Comparison of ENCODE assay signal across 36 mouse cellular contexts in genomic region chr6:97202477-97202876, GRCm38 (mm10). TPM values are rescaled to one million over a fixed set of nuclear protein-coding genes. Genes with fewer than 3 reads are reported as not detected.
"Had no signal": no experiment of that assay in that cellular context is flagged by ENCODE, and none has a peak within 500 bp of the region (broad histone marks: within the 10 kb centered on the region; RNA-seq: fewer than 3 reads in every experiment).

No protein-coding gene starts in this region.

- ATAC-seq: liver, postnatal 0 days; lung, postnatal 0 days; midbrain, embryonic 13.5 days; midbrain, embryonic 15.5 days; midbrain, embryonic 16.5 days had no signal

- H3K9me3 ChIP-seq: limb, embryonic 10.5 days; limb, embryonic 12.5 days; limb, embryonic 13.5 days; limb, embryonic 15.5 days; liver, embryonic 13.5 days; liver, embryonic 15.5 days; lung, embryonic 15.5 days; megakaryocyte, embryonic 14.5 days; midbrain, embryonic 10.5 days; midbrain, embryonic 12.5 days; midbrain, embryonic 13.5 days; midbrain, embryonic 15.5 days; neural tube, embryonic 12.5 days; neural tube, embryonic 13.5 days had no signal

- H3K27me3 ChIP-seq: limb, embryonic 12.5 days; limb, embryonic 13.5 days; limb, embryonic 15.5 days; liver, embryonic 13.5 days; liver, embryonic 15.5 days; lung, embryonic 15.5 days; megakaryocyte, embryonic 14.5 days; midbrain, embryonic 12.5 days; midbrain, embryonic 13.5 days; midbrain, embryonic 15.5 days; neural tube, embryonic 12.5 days; neural tube, embryonic 13.5 days had no signal

- DNase-seq: left cerebral cortex, postnatal 4 days; liver, embryonic 13.5 days; liver, postnatal 0 days; lung, adult 18-20 months; lung, adult 2 months; lung, embryonic 14.5 days; lung, postnatal 10 days; lung, postnatal 14 days; lung, postnatal 36 days; lung, postnatal 4 days; midbrain, embryonic 14.5 days had no signal

- H3K9ac ChIP-seq: limb, embryonic 12.5 days; limb, embryonic 13.5 days; limb, embryonic 15.5 days; liver, embryonic 13.5 days; liver, embryonic 14.5 days; liver, embryonic 15.5 days; liver, postnatal 0 days; lung, embryonic 14.5 days; lung, embryonic 15.5 days; midbrain, embryonic 12.5 days; midbrain, embryonic 13.5 days; midbrain, embryonic 15.5 days; neural tube, embryonic 12.5 days; neural tube, embryonic 13.5 days had no signal

- H3K4me3 ChIP-seq: limb, embryonic 10.5 days; limb, embryonic 12.5 days; limb, embryonic 13.5 days; limb, embryonic 15.5 days; liver, embryonic 13.5 days; liver, embryonic 15.5 days; lung, embryonic 15.5 days; megakaryocyte, embryonic 14.5 days; midbrain, embryonic 10.5 days; midbrain, embryonic 12.5 days; midbrain, embryonic 13.5 days; midbrain, embryonic 15.5 days; neural tube, embryonic 12.5 days; neural tube, embryonic 13.5 days had no signal

- H3K4me2 ChIP-seq: limb, embryonic 12.5 days; limb, embryonic 13.5 days; limb, embryonic 15.5 days; liver, embryonic 11.5 days; liver, embryonic 13.5 days; liver, embryonic 15.5 days; lung, embryonic 14.5 days; lung, embryonic 15.5 days; midbrain, embryonic 11.5 days; midbrain, embryonic 12.5 days; midbrain, embryonic 13.5 days; midbrain, embryonic 15.5 days; neural tube, embryonic 12.5 days; neural tube, embryonic 13.5 days had no signal

- H3K27ac ChIP-seq: limb, embryonic 10.5 days; limb, embryonic 12.5 days; limb, embryonic 13.5 days; limb, embryonic 15.5 days; liver, embryonic 13.5 days; liver, embryonic 14.5 days; liver, embryonic 15.5 days; lung, embryonic 15.5 days; macrophage; midbrain, embryonic 10.5 days; midbrain, embryonic 12.5 days; midbrain, embryonic 13.5 days; midbrain, embryonic 15.5 days; neural tube, embryonic 12.5 days; neural tube, embryonic 13.5 days had no signal

RNA-seq across cellular contexts. Expression of gene Lmod3, which starts 50.1 kb away (rescaled TPM):
- total RNA-seq: left cerebral cortex, postnatal 25 days; megakaryocyte progenitor cell, adult 5-6 weeks; megakaryocyte, adult 5-6 weeks; megakaryocyte-erythroid progenitor cell, adult 5-6 weeks; midbrain, postnatal 0 days; monocyte, adult 5-6 weeks had no signal
- polyA plus RNA-seq: liver, embryonic 11.5 days; liver, embryonic 14.5 days; macrophage; midbrain, embryonic 10.5 days; midbrain, embryonic 12.5 days; midbrain, embryonic 14.5 days; midbrain, embryonic 15.5 days; midbrain, embryonic 16.5 days; midbrain, postnatal 0 days had no signal
